Mouse (Mus musculus): Measurements from ENCODE around the gene Prnp.

Prnp gene

DNA sequence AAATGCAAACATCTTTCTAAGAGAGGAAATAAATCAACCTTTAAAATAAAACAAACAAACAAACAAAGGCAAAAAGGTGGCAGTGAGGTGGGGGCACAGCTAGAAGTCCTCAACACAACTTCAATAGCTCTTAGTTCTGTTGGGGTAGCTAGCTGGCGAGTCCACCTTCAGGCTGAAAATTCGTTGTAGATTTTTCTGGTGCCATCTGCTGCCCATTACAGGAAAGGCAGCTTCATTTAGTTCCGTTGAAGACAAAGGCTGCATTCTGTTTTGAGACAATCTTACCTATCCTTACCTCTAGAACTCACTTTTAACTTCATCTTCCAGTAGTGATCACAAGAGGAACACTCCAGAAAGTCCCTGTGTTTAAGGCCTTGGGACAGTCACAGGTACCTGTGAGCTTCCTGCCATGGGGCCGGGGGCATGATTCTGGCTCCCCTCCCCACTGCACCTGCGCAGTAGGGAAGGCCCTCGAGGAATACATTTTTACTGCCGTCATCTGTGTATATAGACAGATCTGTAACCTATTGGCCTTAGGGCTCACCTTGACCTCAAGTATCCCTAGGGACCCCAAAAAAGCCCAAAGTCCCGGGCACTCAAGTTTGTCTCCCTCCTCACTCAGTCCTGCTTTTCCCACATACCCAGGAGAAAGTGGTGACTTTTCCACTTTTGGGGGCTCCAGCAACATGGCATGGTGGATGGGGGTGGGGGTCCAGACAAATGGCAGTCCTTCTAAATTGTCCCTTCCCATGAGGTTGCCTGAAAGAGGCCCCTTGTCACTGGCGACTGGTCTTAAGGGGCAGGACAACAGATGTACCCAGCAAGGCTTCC lies 40.3 kb downstream of the Prnp start:
- peak; percentile 88 for DNase-seq

DNA sequence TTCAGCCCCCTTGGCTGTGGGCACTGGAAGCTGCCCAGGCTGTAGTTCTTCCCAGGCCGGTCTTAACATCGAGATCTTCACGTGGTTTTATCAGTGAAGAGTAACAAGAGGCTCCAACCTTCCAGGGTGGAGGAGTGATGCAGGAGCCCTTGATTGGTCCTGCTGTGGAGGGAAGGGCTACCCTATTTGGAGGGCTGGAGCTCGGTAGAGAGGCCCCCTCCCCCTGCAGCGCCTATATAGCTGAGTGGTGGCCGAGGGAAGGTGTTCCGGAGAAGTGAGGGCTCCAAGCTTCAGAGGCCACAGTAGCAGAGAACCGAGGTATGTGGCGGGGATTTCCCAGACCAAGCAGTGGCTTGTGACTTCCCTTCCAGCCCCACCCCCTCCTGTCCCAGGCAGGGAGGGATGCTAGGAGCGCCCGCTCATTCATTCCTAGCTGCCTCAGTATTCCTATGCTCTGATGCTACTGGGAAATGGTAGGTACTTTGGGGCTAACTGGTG lies 40.9 kb downstream of the Prnp start, which contains the start of gene Prnd:
Gene Prnd (plus strand): TSS at position 264 of the 498 bp plus-strand sequence.
- DNase-seq = peak; percentile 90

DNA sequence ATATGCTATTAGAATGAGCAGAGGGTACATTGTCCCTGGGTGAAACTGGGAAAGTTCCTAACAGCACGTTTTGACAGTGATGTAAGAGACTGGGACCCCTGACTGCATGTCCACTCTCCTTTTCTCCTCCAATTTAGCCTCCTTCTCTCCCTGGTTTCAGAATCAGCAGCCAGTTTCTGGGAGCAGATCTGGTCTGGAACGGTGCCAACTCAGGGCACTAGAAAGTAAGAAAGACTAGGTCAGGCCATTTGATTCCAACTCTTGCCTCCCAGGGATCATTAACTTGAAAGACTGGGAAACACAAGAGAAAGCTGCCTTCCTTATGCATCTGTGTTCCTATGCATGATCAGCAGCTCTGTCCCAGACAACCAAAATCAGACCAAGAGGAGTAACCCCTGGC lies 42.7 kb downstream of the Prnp start:
- peak; percentile 73 for DNase-seq

DNA sequence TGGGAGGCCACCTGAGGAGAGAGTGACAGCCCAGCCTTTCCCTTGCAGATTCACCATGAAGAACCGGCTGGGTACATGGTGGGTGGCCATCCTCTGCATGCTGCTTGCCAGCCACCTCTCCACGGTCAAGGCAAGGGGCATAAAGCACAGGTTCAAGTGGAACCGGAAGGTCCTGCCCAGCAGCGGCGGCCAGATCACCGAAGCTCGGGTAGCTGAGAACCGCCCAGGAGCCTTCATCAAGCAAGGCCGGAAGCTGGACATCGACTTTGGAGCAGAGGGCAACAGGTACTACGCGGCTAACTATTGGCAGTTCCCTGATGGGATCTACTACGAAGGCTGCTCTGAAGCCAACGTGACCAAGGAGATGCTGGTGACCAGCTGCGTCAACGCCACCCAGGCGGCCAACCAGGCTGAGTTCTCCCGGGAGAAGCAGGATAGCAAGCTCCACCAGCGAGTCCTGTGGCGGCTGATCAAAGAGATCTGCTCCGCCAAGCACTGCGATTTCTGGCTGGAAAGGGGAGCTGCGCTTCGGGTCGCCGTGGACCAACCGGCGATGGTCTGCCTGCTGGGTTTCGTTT lies 43.3 kb downstream of the Prnp start:
- peak; percentile 90 for DNase-seq

DNA sequence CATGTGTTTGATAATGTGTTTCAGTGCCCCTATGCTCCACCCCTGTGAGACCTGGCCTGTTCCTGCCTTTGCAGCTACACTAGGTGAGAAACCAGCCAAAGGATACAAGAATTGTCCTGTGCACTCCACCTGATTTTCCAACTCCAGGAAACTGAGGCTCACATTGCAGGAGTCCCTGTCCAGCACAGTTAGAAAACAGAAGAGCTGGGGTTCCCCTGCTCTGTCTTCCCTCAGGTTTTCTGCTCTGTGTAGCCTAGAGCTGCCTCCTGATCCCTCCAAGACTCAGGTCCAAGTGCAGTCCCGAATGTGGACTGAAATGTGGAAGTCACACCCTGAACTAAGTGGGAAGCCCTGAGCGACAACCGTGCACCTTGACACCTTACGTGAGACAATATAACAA lies 44.0 kb downstream of the Prnp start:
- peak; percentile 77 for DNase-seq

DNA sequence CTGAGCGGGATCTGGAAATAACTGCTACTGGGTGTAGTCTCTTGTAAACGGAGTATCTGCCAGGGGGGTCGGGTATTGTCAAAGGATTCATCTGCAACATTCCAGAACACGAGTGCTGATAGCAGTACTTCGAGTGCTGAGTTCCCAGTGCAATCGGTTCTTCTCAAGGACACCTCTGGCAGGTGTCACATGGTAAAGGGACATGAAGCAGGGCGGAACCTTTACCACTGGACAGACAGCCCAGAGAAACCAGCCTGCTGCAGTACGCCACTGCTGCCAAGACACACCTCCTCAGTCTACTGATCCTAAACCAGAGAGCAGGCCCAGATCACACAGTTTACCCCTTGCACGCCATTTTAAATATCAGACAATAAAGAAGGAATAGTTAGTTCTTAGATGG lies 45.1 kb downstream of the Prnp start:
- DNase-seq = peak; percentile 97

DNA sequence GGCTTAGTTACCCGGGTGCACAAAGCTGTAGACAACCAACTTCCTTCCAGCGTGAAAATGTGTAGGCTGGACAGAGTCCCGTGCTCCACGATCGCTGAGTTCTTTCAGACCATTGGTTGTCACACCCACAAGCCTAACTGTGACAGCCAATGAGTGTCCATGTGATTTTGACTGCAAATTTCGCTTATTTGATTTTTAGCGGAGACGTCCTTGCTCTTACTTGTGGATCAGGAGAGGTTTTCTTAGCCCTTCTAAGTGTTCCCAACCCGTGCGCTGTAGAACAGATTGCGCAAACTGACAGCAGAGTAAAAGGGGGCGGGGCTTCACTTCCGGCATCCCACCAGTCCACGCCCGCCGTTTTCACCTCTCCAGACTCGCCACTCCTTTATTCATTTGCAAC lies 45.5 kb downstream of the Prnp start:
- DNase-seq = peak; percentile 91

DNA sequence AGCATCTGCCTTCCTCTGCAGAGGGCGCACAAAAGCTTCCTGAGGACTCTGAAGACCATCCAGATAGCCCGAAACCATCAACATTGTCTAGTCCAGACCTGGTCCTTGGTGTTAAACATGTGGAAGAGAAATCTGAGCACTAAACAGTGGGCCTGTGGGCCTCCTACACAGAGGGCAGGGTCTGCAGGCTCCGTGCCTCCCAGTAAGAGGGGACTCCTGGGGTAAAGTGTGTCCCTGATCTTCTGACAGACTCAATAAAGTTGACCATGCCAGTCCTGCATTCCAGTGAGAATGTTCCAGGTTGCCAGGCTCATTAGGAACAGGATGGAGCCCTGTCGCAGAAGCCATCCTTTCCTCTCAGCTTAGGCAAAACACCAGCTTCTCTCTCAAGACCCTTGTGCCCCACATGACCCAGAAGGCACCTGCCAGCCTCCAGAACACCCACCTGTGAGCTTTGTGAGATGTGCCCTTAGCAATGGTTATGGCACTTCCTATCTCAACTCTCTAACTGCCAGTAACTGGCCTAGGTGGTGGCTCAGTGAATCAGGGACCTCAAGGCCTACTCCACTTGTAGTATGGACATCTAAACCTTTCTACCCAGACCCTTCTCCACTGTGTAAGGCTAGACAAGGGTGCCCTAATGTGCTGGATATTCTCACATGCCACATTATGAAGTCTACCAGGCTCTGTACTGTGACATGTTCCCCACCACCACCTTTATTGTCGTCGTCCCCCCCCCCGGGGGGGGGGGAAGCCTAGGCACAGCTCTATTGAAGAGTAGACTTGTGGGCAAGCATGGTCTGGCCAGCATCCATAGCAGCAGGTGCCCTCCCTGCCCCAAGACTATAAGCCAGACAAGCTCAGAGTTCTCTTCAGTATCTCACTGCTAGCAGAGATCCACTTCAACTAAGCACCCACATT lies 46.9 kb downstream of the Prnp start:
- DNase-seq = peak; percentile 74

DNA sequence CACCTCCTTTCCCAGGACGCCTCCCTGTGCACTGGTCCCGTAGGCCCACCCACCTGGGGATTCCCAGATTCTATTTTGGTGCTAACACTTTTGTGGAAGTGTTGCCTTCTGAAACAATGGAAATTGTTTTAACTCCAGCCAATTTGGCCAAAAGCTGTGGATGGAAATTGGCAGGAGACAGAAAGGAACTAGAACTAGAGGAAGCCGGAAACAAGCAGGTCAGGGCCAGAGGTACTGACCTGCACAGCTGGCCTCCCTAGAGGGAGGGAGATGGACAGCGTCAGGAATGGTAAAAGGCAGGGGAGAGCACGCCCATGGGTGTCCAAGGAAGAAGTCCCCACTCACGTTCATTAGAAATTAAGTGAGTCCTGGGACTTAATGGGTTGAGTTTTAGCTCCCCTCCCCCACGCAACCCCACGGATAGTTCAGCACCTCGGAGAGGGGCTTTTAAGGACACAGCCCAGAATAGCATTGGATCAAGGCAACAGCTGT lies 48.0 kb downstream of the Prnp start:
- peak; percentile 97 for DNase-seq

DNA sequence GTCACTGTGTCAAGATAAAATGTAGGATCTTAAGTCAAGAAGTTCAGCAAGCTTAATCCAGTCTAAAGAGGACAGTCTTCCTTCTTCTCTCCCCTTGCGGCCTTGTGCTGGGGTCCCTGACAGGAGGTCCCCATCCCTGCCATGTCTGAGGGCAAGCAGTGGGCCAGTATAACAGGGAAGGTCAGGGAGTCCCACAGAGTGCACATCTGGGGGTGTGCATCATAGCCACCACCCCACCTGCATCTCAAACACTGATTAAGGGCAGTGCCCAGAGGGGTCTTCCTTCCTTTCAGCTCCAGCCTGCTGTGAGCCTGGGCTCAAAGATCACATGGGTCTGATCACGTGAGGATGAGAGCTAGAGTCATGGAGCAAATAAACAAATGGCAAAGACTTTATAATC lies 51.9 kb downstream of the Prnp start:
- DNase-seq = peak; percentile 83

DNA sequence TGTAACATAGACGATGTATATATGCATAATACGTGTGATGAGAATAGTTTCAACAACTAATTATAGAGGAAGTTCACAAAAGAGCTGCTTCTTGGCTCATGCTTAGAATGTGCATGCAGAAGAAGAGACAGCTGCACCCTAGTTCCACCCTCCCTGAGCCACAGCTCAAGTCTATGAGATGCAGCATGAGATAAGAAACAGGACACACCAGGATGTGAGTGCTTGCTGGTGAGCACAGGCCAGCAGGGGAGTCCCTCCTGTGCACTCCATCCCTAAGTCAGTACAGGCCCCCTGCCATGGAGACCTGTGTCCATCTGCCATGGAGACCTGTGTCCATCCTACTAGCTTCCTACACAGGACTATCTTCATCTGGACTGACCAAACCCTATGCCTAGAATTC lies 60.9 kb downstream of the Prnp start:
- DNase-seq = peak; percentile 55

DNA sequence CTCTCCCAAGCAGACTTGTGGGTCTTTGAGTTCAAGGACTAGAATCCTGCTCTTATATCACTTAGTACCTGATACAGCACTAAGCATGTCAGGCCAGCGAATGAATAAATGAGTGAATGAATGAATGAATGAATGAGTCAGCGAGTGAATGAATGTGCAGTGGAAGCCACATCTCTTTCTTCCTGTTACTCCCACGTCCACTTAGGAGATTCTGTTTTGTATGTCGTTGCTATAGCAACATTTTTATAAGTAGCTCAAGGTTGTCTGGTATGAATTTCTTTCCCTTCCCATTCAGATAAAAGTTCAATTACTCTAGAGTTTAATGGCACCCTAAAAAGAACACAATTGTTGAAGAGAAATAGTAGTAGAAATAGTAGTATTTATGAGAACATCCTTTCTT lies 61.4 kb downstream of the Prnp start:
- DNase-seq = no peak

DNA sequence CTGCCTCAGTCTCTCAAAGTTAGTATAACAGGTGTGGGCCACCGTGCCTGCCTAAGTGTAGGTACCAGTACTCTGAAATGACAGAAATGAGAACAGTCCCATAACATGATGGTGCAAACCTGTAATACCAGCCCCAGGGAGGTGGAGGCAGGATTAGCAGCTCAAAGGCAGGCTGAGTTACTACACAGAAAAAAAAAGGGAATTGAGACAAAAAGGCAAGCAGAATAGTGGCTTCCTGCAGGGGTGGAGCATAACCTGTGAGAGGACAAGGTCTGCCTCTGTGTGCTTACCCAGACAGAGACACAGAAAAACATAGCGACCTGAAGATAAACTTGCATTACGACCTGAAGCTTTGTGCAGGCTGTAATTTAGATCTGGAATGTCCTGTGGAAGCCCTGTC lies 66.9 kb downstream of the Prnp start:
- peak; percentile 71 for DNase-seq

DNA sequence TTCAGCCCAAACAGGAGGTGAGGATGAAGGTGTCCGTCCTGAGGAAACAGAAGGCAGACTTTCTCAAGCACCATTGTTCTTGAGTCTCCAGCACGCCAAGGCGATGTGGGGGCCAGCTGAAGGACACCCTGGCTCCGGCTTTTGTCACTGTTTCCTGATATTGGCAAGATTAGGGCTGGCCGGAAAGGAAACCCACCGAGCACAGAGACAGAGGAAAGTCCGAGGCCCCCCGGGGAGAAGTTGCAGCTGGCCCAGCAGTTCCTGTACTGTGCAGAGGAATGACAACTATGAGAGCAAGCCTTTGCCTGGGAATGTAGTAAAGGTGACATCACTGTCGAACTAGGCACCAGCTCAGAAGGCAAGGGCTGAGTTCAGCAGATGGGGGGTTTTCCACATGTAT lies 71.1 kb downstream of the Prnp start:
- peak; percentile 98 for DNase-seq

DNA sequence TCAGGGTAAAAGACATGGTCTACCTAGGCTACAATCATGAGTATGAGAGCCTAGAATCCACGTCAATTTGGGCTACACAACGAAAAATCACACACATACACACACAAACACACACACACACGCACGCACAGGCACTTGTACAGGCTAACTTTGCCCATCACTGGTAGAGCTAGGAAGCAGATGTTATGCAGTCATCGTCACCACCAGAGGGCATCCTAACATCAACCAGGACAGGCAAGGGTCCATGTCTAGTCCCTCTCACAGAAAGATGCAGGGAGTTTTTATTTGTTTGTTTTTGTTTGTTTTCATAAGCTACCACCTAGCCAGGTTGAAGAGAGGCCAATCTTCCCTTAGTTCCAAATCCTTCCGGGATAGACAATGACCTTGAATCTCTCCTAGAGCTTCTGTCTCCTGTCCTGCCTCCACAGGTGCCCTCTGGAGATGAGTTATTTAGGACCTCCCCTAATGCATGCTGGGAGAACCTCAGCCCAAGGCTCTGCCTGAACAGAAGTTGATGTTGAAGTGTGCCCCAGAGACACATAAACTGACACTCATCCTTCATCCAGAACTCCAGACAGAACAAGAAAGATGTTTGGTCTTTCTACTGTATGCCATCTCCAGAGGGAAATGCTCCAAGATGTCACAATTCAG lies 72.9 kb downstream of the Prnp start:
- DNase-seq = peak; percentile 90

DNA sequence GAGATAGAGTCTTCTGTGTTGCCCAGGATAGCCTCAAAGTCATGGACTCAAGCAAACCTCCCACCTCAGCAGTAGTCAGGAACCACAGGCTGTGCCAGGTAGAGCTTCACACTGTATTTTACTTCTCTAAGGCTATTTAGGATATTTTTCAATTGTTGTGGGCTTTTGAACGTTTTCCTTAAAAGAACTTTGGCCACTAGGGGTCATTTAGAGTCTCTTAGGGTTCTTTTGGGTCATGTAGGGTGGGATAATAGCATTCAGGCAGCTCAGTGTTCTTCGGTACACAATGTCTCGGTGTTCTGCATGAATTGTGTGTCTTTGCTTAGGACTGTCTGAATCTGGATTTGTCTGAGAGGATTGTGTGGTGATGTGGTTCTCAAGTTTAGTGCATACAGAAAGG lies 78.2 kb downstream of the Prnp start:
- DNase-seq = peak; percentile 72
